Mouse (Mus musculus) heart, adult 2 months (tissue): ENCODE data around the gene Mad1l1.

Experiments used
- EP300 ChIP-seq: fragments of 200-500 bp; IDR thresholded peaks from 2 replicates; pipeline ENCODE4 v1.6.1; 2011; ENCODE audit warnings: low read depth, low read length, control low read depth; ENCODE audit not compliant: insufficient read depth
- POLR2A ChIP-seq: fragments of 200-500 bp; IDR thresholded peaks from 2 replicates; pipeline ENCODE4 v1.6.1; 2011; ENCODE audit warnings: mild to moderate bottlenecking, low read depth, low read length, control low read depth; ENCODE audit not compliant: insufficient read depth

DNA sequence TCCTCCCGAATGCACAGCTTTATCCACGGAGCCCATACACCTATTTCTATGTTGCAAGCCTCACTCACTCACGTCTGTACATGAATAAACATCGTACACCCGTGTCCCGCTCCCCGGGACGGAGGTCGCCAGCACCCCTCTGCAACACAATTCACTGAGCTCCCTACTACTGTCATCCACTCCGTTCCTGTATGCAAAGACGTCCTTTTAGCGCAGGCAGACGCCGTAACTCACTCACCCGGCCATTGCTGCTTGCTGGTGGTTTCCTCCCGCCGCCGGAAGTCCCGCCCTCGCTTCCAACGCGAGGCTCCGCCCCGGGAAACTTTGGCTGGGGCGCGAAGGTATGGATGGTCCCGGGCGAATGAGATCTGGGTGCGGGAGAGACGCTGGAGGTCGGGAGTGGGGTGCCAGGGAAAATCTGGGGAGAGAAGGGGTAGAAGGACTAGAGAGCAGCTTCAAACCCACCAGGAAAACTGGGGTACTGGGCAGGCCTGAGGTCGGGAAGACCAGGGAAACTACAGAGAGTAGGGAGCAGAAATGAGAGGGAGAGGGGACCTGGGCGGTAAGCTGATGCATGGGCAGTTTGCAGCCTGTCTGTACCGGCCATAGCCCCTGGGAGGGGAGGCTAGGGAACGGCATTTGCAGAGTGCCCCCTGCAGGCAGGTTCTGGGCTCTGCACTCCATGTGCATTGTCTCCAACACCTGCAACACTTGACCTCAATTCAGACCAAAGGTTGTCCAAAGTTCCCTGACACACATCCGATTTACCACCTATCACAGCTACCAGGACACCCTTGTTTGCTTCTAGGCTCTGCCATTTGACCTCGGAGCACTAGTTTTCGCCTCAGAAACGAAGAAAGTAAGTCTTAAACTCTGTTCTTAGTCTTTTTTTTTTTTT lies 10.5 kb upstream of the Mad1l1 start, which contains the start of gene Mrm2:
- TF ChIP-seq POLR2A (peak; percentile 91), EP300 (no peak)
